Mouse (Mus musculus) embryonic facial prominence, embryonic 13.5 days (tissue): ENCODE data around the gene Slc39a10. TPM values are rescaled to one million over a fixed set of nuclear protein-coding genes. Genes with fewer than 3 reads are reported as not detected.

ENCODE experiments used
- ATAC-seq: fragments of 200-750 bp; cut with Nextera tagmentation; 2 replicates; pipeline ENCODE4 v1.8.0; 2017; ENCODE audit warnings: low read depth; ENCODE audit not compliant: insufficient number of reproducible peaks, insufficient read depth, low FRiP score, low TSS enrichment
- H3K27ac ChIP-seq: fragments of 300-500 bp; sonication (generic); 2 replicates; pipeline ENCODE4 v1.5.1; 2015; ENCODE audit warnings: moderate library complexity, mild to moderate bottlenecking, inconsistent platforms
- H3K27me3 ChIP-seq: fragments of 300-500 bp; sonication (generic); 2 replicates; pipeline ENCODE4 v1.6.1; 2015; ENCODE audit warnings: mild to moderate bottlenecking, inconsistent platforms
- H3K36me3 ChIP-seq: fragments of 300-500 bp; sonication (generic); 2 replicates; pipeline ENCODE4 v1.6.1; 2015; ENCODE audit warnings: mild to moderate bottlenecking, inconsistent platforms
- H3K4me1 ChIP-seq: fragments of 300-500 bp; sonication (generic); 2 replicates; pipeline ENCODE4 v1.6.1; 2015; ENCODE audit warnings: inconsistent platforms
- H3K4me2 ChIP-seq: fragments of 300-500 bp; sonication (generic); 2 replicates; pipeline ENCODE4 v1.6.1; 2015; ENCODE audit warnings: moderate library complexity, mild to moderate bottlenecking, inconsistent platforms
- H3K4me3 ChIP-seq: fragments of 300-500 bp; sonication (generic); 2 replicates; pipeline ENCODE4 v1.5.1; 2015; ENCODE audit warnings: mild to moderate bottlenecking, inconsistent platforms
- H3K9ac ChIP-seq: fragments of 300-500 bp; sonication (generic); 2 replicates; pipeline ENCODE4 v1.6.1; 2015; ENCODE audit warnings: mild to moderate bottlenecking, inconsistent platforms
- H3K9me3 ChIP-seq: fragments of 300-500 bp; sonication (generic); 2 replicates; pipeline ENCODE4 v1.6.1; 2016; ENCODE audit warnings: inconsistent platforms
- WGBS: fragments of 180-500 bp; shearing (Covaris S2); methylation state at CpG from one replicate; pipeline ENCODE4 v1.1.7; 2015; ENCODE audit warnings: mixed read lengths; 5-methylcytosine and 5-hydroxymethylcytosine counted together
- polyA plus RNA-seq: library from polyadenylated mRNA; unstranded; fragments of >200 nt; fragmentation: Nextera tagmentation; extraction: Ambion mirVana; gene quantifications from 2 replicates; pipeline ENCODE4 v1.2.1, GENCODE M21; 2015

Slc39a10 gene
- polyA plus RNA-seq, 1 experiment from 2014 or later, result 58.5 TPM

DNA sequence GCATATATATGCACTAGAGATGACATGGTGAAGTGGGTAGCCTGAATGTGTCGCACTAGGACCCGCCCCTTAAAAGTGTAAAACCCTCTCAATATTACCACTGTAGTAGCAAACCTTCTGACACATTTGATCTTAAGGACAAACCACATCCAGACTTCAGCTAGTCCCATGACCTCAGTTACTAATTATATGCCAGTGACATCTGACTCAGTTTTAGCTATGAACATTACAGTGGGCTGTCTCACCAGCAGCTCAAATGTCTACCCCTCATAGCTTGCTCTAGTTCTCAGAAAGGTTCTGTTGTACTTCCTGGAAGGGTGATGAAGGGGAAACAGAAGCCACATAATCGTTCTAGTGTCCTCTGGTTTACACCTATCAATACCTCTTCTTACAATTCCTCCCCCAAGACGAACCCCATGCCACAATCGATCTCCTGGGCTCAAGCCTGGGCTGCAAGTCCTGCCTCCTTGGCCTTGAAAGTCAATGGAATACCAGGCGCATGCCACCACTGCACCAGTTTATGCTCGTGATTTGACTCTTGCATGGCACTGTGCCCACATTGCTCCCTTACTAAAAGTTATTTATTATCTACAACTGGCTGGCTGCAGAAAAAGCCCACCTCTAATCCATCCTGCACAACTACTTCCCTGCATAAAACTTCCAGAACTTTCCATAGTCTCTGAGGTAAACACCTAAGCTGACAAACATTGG lies 28.3 kb downstream of the Slc39a10 start:
- no peak overlapping the region for H3K4me2 ChIP-seq
- H3K4me3 ChIP-seq, result no peak overlapping the region
- H3K9me3 ChIP-seq, result no peaks in the 10 kb centered on the region
- H3K4me1 ChIP-seq, result no peaks in the 10 kb centered on the region
- no peak for ATAC-seq
- no peaks in the 10 kb centered on the region for H3K36me3 ChIP-seq
- no peak overlapping the region for H3K9ac ChIP-seq
- 79% methylated on average over 7 of the region's 7 CpGs for WGBS
- H3K27me3 ChIP-seq, result no peaks in the 10 kb centered on the region
- no peak overlapping the region for H3K27ac ChIP-seq

GRCm38 (mm10) chr1:46863434-46863833 lies 29.2 kb downstream of the Slc39a10 start:
- WGBS, result 82% methylated on average over 2 of the region's 2 CpGs

GRCm38 (mm10) chr1:46860082-46860481 lies 32.6 kb downstream of the Slc39a10 start:
- H3K36me3 ChIP-seq, result no peaks in the 10 kb centered on the region
- no peak overlapping the region for H3K27ac ChIP-seq
- 56% methylated on average over 1 of the region's 1 CpGs for WGBS
- H3K4me2 ChIP-seq, result no peak overlapping the region
- no peaks in the 10 kb centered on the region for H3K27me3 ChIP-seq
- no peak for ATAC-seq
- no peak overlapping the region for H3K4me3 ChIP-seq
- no peaks in the 10 kb centered on the region for H3K9me3 ChIP-seq
- H3K4me1 ChIP-seq, result no peaks in the 10 kb centered on the region
- H3K9ac ChIP-seq, result no peak overlapping the region

More at GRCm38 (mm10) chr1:46863434-46863833, 29.2 kb downstream of the Slc39a10 start:
- no peak for ATAC-seq
- no peaks in the 10 kb centered on the region for H3K36me3 ChIP-seq
- H3K4me1 ChIP-seq, result no peaks in the 10 kb centered on the region
- no peaks in the 10 kb centered on the region for H3K27me3 ChIP-seq
- H3K4me2 ChIP-seq, result no peak overlapping the region
- H3K9me3 ChIP-seq, result no peaks in the 10 kb centered on the region
- H3K9ac ChIP-seq, result no peak overlapping the region
- no peak overlapping the region for H3K4me3 ChIP-seq
- H3K27ac ChIP-seq, result no peak overlapping the region

- Histone ChIP-seq H3K9me3 (no peaks in the 10 kb centered on the region), H3K4me2 (no peak overlapping the region), H3K36me3 (no peaks in the 10 kb centered on the region), H3K4me1 (peaks cover 8% of the 10 kb centered on the region; the same call in 1 of the 2 replicates), H3K4me3 (no peak overlapping the region), H3K9ac (no peak overlapping the region), H3K27ac (no peak overlapping the region), H3K27me3 (no peaks in the 10 kb centered on the region)
- ATAC-seq, result no peak
- WGBS, result 78% methylated on average over 5 of the region's 5 CpGs
These were observed 34.1 kb downstream of the Slc39a10 start for GRCm38 (mm10) chr1:46858579-46858978.

DNA sequence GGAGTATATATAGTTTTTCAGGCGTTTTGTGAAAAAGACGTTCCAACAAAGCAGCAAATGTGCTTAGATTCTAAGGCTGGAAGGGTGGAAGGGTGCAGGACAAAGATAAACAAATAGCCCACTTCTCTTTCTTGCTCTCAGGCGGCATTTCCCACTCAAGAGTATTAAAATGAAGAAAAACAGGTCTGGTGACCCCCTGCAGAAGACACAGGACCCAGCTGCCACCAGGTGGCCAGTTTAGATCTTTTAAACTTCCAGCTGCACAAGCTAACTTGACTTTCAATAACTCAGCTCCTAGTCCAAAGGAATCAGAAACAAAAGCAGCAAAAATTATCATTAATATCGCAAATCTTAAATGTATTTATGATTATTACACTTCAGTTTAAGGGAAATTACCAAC lies 36.2 kb downstream of the Slc39a10 start:
- 47% methylated on average over 4 of the region's 4 CpGs for WGBS
- Histone ChIP-seq H3K9me3 (no peaks in the 10 kb centered on the region), H3K27ac (no peak overlapping the region), H3K9ac (no peak overlapping the region), H3K4me1 (peaks cover 11% of the 10 kb centered on the region; the same call in 1 of the 2 replicates), H3K27me3 (no peaks in the 10 kb centered on the region), H3K36me3 (no peaks in the 10 kb centered on the region), H3K4me2 (no peak overlapping the region), H3K4me3 (no peak overlapping the region)
- no peak for ATAC-seq

- WGBS, result 25% methylated on average over 18 of the region's 18 CpGs
- peak; percentile 65; the same call in 1 of the 2 replicates for ATAC-seq
- Histone ChIP-seq H3K27ac (peak overlapping the region; percentile 100), H3K4me3 (peak overlapping the region; percentile 84), H3K27me3 (no peaks in the 10 kb centered on the region), H3K4me2 (peak overlapping the region; percentile 71), H3K4me1 (peaks cover 23% of the 10 kb centered on the region), H3K9me3 (no peaks in the 10 kb centered on the region), H3K9ac (peak overlapping the region; percentile 99), H3K36me3 (no peaks in the 10 kb centered on the region)
These were observed 38.4 kb downstream of the Slc39a10 start for GRCm38 (mm10) chr1:46854036-46854900.

DNA sequence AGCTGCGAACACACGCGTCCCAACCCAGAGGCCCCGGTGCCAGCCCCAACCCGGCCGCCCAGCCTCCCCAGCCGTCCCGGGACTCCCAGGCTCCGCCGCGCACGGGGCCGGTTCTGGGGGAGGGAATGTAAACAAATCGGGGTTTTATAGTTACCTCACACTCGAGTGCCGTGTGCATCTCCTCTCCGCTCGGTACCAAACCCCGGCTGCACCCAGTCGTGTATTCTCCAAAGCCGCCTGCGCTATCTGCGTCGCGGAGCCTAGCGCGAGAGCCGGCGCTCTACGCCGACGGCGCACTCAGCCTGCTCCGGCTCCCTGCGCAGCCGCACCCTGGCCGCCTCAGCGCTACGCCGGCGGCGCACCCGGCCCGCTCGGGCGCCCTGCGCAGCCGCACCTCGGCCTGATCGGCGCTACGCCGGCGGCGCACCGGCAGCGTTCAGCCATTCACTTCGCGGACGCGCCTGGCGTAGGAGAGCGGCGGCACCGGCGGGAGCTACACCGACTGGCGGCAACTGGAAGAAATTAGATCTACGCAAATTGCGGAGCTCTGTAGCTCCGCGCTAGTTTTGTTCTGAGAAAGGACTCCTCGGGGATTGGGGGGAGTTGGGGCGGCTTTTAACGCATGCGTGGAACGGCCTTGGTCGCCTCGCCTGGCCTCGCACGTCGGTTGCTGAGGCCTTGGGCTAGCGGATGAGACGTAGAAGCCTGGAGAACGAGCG lies 39.2 kb downstream of the Slc39a10 start:
- Histone ChIP-seq H3K27me3 (no peaks in the 10 kb centered on the region), H3K27ac (peak overlapping the region; percentile 100), H3K4me3 (peak overlapping the region; percentile 84), H3K4me2 (peak overlapping the region; percentile 71), H3K9me3 (no peaks in the 10 kb centered on the region), H3K9ac (peak overlapping the region; percentile 99), H3K4me1 (peaks cover 23% of the 10 kb centered on the region), H3K36me3 (no peaks in the 10 kb centered on the region)
- ATAC-seq, result peak; percentile 95
- WGBS, result under 1% methylated on average over 86 of the region's 86 CpGs

DNA sequence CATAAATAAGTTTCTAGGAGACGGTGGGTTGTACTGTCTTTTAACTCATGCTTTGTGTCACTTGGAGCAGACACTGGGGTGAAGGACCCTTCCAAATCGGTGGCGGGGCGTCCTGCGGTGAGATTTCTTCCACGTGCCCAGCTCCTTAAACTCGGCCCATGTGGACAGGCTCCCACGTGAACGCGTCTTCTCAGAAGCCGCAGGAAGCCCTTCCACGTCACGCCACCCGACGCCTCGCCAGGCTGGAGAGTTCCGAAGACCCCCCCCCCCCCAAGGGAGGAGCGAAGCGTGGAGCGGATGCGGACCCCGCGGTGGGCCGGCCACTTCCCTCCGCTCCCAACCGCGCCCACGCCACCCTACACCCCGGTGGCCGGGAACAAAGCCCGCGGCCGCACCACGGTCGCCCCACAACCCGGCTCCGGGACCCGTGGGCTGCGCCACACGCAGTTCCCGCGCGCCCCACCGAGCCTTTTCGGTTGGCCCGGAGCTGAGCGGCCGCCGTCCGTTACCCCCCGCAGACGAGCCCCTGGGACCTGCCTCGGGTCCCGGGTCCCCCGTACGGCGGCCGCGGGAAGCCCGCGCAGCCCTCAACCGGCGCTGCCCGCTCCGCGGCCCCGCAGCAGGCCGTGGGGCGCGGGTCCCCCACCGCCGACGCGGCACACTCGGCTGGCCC lies 39.9 kb downstream of the Slc39a10 start:
- Histone ChIP-seq H3K9me3 (no peaks in the 10 kb centered on the region), H3K4me3 (peak overlapping the region; percentile 84), H3K9ac (peak overlapping the region; percentile 99), H3K36me3 (no peaks in the 10 kb centered on the region), H3K4me1 (peaks cover 23% of the 10 kb centered on the region), H3K27ac (peak overlapping the region; percentile 100), H3K27me3 (no peaks in the 10 kb centered on the region), H3K4me2 (peak overlapping the region; percentile 71)
- peak; percentile 45 for ATAC-seq
- WGBS, result under 1% methylated on average over 68 of the region's 75 CpGs

- WGBS, result 0% methylated on average over 4 of the region's 4 CpGs
- no peaks in the 10 kb centered on the region for H3K27me3 ChIP-seq
- no peak for ATAC-seq
- H3K4me2 ChIP-seq, result peak overlapping the region; percentile 71
- H3K4me3 ChIP-seq, result peak overlapping the region; percentile 84
- peak overlapping the region; percentile 99 for H3K9ac ChIP-seq
- no peaks in the 10 kb centered on the region for H3K36me3 ChIP-seq
- peaks cover 23% of the 10 kb centered on the region for H3K4me1 ChIP-seq
- H3K27ac ChIP-seq, result peak overlapping the region; percentile 100
- H3K9me3 ChIP-seq, result no peaks in the 10 kb centered on the region
These were observed 40.4 kb downstream of the Slc39a10 start for GRCm38 (mm10) chr1:46852216-46852599.

DNA sequence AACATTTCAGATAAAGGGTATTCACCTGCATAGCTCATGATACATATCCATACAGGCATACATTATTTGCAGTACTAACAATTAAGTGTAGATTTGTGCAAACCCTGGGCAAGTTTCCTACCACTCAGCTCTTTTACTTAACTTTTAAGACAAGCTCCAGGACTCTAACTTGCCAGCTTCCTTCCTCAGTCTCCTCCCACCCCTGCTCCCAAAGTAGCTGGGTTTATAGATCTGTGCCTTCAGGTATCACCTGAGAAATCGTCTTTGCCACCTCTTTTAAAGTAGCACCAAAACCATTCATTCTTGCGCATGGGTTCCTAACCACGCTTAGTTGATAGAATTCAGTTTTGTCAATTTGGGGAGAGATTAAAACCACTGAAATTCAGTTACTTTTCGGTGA lies 41.1 kb downstream of the Slc39a10 start:
- Histone ChIP-seq H3K9me3 (no peaks in the 10 kb centered on the region), H3K27me3 (no peaks in the 10 kb centered on the region), H3K9ac (peak overlapping the region; percentile 52; the same call in 1 of the 2 replicates), H3K4me1 (peaks cover 23% of the 10 kb centered on the region), H3K36me3 (no peaks in the 10 kb centered on the region), H3K4me3 (peak overlapping the region; percentile 84), H3K27ac (peak overlapping the region; percentile 55), H3K4me2 (peak overlapping the region; percentile 71)
- 48% methylated on average over 4 of the region's 4 CpGs for WGBS
- no peak for ATAC-seq

GRCm38 (mm10) chr1:46849758-46850157 lies 42.9 kb downstream of the Slc39a10 start:
- ATAC-seq, result no peak
- Histone ChIP-seq H3K36me3 (no peaks in the 10 kb centered on the region), H3K4me1 (peaks cover 22% of the 10 kb centered on the region), H3K9me3 (no peaks in the 10 kb centered on the region), H3K4me2 (peak overlapping the region; percentile 71; the same call in 1 of the 2 replicates), H3K27me3 (no peaks in the 10 kb centered on the region), H3K9ac (no peak overlapping the region), H3K4me3 (no peak overlapping the region), H3K27ac (no peak overlapping the region)
- 63% methylated on average over 1 of the region's 1 CpGs for WGBS
